Mouse (Mus musculus): ENCODE results near the gene Ifnar1. TPM values are rescaled to one million over a fixed set of nuclear protein-coding genes. Genes with fewer than 3 reads are reported as not detected.

Gene Ifnar1
- polyA plus RNA-seq, 2 experiments, result 11.6 to 16.2 TPM

DNA sequence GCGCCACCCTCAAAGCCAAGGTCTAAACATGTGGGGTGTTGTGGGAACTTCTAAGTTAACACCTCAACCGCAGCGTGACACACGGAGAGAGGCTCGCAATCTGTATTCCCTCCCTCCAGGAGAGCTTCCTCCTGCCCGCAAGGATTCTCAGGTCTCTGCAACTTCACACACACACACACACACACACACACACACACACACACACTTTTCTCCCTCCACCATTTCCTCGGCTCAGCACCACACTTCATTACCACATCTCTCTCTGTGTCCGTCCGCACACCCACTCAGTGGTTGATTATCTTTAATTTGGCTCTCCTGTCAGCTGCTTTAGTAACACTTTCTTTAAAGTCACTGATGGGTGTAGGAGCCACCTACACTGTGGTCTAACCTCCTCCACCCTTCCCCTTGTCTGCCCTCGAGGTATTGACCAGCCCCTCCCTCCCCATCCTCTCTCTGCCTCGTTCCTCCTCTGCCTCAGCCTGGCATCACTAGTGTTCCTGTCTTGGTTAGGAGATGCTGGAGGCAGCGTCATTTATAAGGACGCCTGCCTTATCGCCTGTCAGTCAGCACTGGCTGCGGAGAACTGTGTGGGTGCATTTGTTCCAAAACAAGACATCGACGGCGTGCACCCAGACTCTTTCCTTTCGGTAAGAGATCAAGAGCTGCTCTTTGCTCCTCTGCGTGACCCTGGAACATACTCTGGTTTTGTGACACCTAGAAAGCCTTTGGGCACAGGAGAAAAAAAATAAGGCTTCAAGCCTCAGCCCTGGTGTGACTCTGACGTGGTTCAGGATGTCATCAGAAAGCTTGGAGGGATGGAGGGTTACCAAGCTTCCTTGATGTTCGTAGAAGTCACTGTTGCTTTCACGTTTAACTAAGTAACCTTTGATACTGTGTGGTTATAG lies 48.3 kb downstream of the Ifnar1 start:
- H3K4me1 ChIP-seq (replicated peaks; ENCODE audit: control insufficient read depth in 2 of 2, insufficient read depth in 2 of 2, low read length in 1 of 2), result peaks cover 20 to 43% of the 10 kb centered on the region in 2 experiments
- peak overlapping the region; percentile 22 for H3K4me2 ChIP-seq (ENCODE audit: low read depth)

DNA sequence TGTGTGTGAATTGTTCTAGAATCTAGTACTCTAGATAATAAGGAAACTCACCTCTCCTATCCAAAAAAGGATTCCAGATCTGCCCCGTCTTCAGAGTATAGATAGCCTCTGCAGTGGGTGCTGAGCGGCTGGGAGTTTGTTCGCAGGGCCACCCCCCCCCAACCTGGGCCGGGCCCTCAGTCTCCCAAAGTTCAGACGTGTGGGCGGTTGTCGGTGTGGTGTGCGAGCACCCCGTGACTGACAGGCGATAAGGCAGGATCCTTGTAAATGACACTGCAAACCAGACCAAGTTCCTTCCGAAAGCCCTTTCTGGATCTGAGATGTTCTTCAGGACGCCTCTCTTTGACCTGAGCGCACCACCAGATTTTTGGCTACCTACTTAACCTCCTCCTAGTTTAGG lies 49.4 kb downstream of the Ifnar1 start:
- Histone ChIP-seq H3K4me3 (ENCODE audit: insufficient read depth in 1 of 2, low read depth in 2 of 2, low read length in 2 of 2) (no peak overlapping the region), H3K27me3 (ENCODE audit: control insufficient read depth, insufficient read depth, low read length) (no peaks in the 10 kb centered on the region; the same call in 1 of the 2 replicates), H3K9me3 (ENCODE audit: control insufficient read depth, low read length) (no peaks in the 10 kb centered on the region), H3K36me3 (replicated peaks; ENCODE audit: control insufficient read depth, insufficient read depth, low read depth) (no peaks in the 10 kb centered on the region), H3K4me2 (ENCODE audit: low read depth) (no peak overlapping the region), H3K4me1 (replicated peaks; ENCODE audit: control insufficient read depth in 2 of 2, insufficient read depth in 2 of 2, low read length in 1 of 2) (peaks cover 20 to 48% of the 10 kb centered on the region in 2 experiments), H3K27ac (no peak overlapping the region), H3K9ac (replicated peaks) (no peak overlapping the region)
- WGBS (ENCODE audit: insufficient replicate concordance), result 34% methylated on average over 13 of the region's 13 CpGs
- DNase-seq (ENCODE audit: low read depth in 3 of 3, low spot score in 3 of 3), result peak; percentile 88 to 94 (median 91)
- ATAC-seq (ENCODE audit: insufficient read depth), result peak; percentile 86
- no peak for TF ChIP-seq CTCF (IDR thresholded peaks at IDR 0.05; ENCODE audit: low read depth)
- TF ChIP-seq EP300 (IDR thresholded peaks at IDR 0.05; ENCODE audit: low read depth), result no peak

More for the DNA sequence above, 48.3 kb downstream of the Ifnar1 start:
- Histone ChIP-seq H3K27me3 (ENCODE audit: control insufficient read depth, insufficient read depth, low read length) (no peaks in the 10 kb centered on the region; the same call in 1 of the 2 replicates), H3K9me3 (ENCODE audit: control insufficient read depth, low read length) (no peaks in the 10 kb centered on the region), H3K9ac (replicated peaks) (no peak overlapping the region), H3K27ac (no peak overlapping the region), H3K36me3 (replicated peaks; ENCODE audit: control insufficient read depth, insufficient read depth, low read depth) (no peaks in the 10 kb centered on the region), H3K4me3 (ENCODE audit: insufficient read depth in 1 of 2, low read depth in 2 of 2, low read length in 2 of 2) (no peak overlapping the region)
- TF ChIP-seq EP300 (IDR thresholded peaks at IDR 0.05; ENCODE audit: low read depth) (no peak), CTCF (IDR thresholded peaks at IDR 0.05; ENCODE audit: low read depth) (no peak)
- ATAC-seq (ENCODE audit: insufficient read depth) (no peak), DNase-seq (ENCODE audit: low read depth in 3 of 3, low spot score in 3 of 3) (no peak)
- WGBS (ENCODE audit: insufficient replicate concordance), result 32% methylated on average over 23 of the region's 23 CpGs

DNA sequence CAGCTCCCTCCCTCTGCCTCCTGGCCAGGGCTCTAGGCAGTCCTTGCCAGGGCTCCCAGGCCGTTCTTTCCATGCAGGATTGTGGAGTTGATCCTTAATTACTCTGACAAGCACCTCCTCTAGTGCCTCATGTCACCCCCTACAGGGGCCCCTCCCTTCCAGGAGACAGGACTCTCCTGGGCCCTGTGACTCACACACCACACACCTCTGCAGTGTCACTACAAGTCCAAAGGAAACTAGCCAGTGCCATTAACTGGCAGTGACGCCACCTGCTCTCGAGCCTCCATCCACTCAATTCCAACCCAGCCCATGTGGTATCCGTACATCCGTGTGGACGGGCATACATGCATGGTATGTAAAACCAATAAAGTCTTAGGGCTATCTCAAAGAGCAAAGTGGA lies 49.9 kb downstream of the Ifnar1 start:
- Histone ChIP-seq H3K4me2 (ENCODE audit: low read depth) (no peak overlapping the region), H3K4me3 (ENCODE audit: insufficient read depth in 1 of 2, low read depth in 2 of 2, low read length in 2 of 2) (no peak overlapping the region), H3K9ac (replicated peaks) (no peak overlapping the region), H3K27ac (no peak overlapping the region), H3K4me1 (replicated peaks; ENCODE audit: control insufficient read depth in 2 of 2, insufficient read depth in 2 of 2, low read length in 1 of 2) (peaks cover 20 to 48% of the 10 kb centered on the region in 2 experiments), H3K9me3 (ENCODE audit: control insufficient read depth, low read length) (no peaks in the 10 kb centered on the region), H3K36me3 (replicated peaks; ENCODE audit: control insufficient read depth, insufficient read depth, low read depth) (no peaks in the 10 kb centered on the region), H3K27me3 (ENCODE audit: control insufficient read depth, insufficient read depth, low read length) (no peaks in the 10 kb centered on the region; the same call in 1 of the 2 replicates)
- 78% methylated on average over 6 of the region's 6 CpGs for WGBS (ENCODE audit: insufficient replicate concordance)
- ATAC-seq (ENCODE audit: insufficient read depth), result no peak
- no peak for DNase-seq (ENCODE audit: low read depth in 3 of 3, low spot score in 3 of 3)
- TF ChIP-seq CTCF (IDR thresholded peaks at IDR 0.05; ENCODE audit: low read depth) (no peak), EP300 (IDR thresholded peaks at IDR 0.05; ENCODE audit: low read depth) (no peak)

DNA sequence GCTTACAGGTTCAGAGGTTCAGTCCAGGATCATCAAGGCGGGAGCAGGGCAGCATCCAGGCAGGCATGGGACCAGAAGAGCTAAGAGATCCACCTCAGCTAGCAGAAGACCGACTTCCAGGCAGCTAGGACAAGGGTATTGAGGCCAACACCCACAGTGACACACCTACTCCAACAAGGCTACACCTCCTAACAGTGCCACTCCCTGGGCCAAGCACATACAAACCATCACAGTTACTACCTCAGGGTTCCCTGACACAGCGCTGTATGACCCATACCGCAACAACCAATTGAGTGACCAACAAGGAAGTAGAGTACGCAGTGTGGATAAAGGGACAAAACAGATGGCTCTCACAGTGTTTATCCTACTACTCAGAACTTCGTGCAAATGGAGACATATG lies 51.3 kb downstream of the Ifnar1 start:
- no peak for ATAC-seq (ENCODE audit: insufficient read depth)

DNA sequence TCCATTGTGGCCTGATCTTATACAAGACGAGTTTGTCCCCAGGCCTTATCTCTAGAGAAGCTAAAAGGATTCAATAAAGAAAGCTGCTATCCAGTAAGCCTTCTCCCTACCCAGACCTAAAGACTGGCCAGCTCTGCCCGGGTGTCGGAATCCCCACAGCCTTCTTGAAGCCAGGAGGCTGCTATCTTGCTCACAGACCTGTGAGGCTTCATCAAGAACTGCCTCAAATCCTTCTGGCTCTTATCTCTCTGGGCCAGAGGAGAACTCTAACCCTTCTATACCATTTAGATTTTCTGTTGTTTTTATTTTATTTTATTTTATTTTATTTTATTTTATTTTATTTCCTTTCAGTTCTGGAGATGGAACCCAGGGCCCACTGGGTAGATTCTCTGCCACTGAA lies 52.0 kb downstream of the Ifnar1 start:
- H3K4me1 ChIP-seq (replicated peaks; ENCODE audit: control insufficient read depth in 2 of 2, insufficient read depth in 2 of 2, low read length in 1 of 2), result peaks cover 28 to 58% of the 10 kb centered on the region in 2 experiments
- ATAC-seq (ENCODE audit: insufficient read depth) (peak; percentile 72), DNase-seq (ENCODE audit: low read depth in 3 of 3, low spot score in 3 of 3) (peak in 2 of 3 experiments; percentile 62 to 64)
- peak overlapping the region; percentile 33 for H3K4me2 ChIP-seq (ENCODE audit: low read depth)
- H3K9me3 ChIP-seq (ENCODE audit: control insufficient read depth, low read length), result no peaks in the 10 kb centered on the region
- no peak overlapping the region; the same call in 1 of the 2 replicates for H3K9ac ChIP-seq (replicated peaks)
- TF ChIP-seq EP300 (IDR thresholded peaks at IDR 0.05; ENCODE audit: low read depth), result peak; percentile 66; the same call in 1 of the 2 replicates
- TF ChIP-seq CTCF (IDR thresholded peaks at IDR 0.05; ENCODE audit: low read depth), result no peak
- no peak overlapping the region for H3K4me3 ChIP-seq (ENCODE audit: insufficient read depth in 1 of 2, low read depth in 2 of 2, low read length in 2 of 2)
- H3K27me3 ChIP-seq (ENCODE audit: control insufficient read depth, insufficient read depth, low read length), result no peaks in the 10 kb centered on the region; the same call in 1 of the 2 replicates
- WGBS (ENCODE audit: insufficient replicate concordance), result 13% methylated on average over 3 of the region's 3 CpGs
- H3K27ac ChIP-seq, result no peak overlapping the region
- H3K36me3 ChIP-seq (replicated peaks; ENCODE audit: control insufficient read depth, insufficient read depth, low read depth), result no peaks in the 10 kb centered on the region

More for the DNA sequence above, 51.3 kb downstream of the Ifnar1 start:
- DNase-seq (ENCODE audit: low read depth in 3 of 3, low spot score in 3 of 3), result no peak
- Histone ChIP-seq H3K9ac (replicated peaks) (no peak overlapping the region), H3K27ac (no peak overlapping the region), H3K36me3 (replicated peaks; ENCODE audit: control insufficient read depth, insufficient read depth, low read depth) (no peaks in the 10 kb centered on the region), H3K4me1 (replicated peaks; ENCODE audit: control insufficient read depth in 2 of 2, insufficient read depth in 2 of 2, low read length in 1 of 2) (peaks cover 22 to 52% of the 10 kb centered on the region in 2 experiments), H3K9me3 (ENCODE audit: control insufficient read depth, low read length) (no peaks in the 10 kb centered on the region), H3K4me3 (ENCODE audit: insufficient read depth in 1 of 2, low read depth in 2 of 2, low read length in 2 of 2) (no peak overlapping the region), H3K4me2 (ENCODE audit: low read depth) (no peak overlapping the region), H3K27me3 (ENCODE audit: control insufficient read depth, insufficient read depth, low read length) (no peaks in the 10 kb centered on the region; the same call in 1 of the 2 replicates)
- 68% methylated on average over 6 of the region's 6 CpGs for WGBS (ENCODE audit: insufficient replicate concordance)
- TF ChIP-seq CTCF (IDR thresholded peaks at IDR 0.05; ENCODE audit: low read depth), result no peak
- no peak for TF ChIP-seq EP300 (IDR thresholded peaks at IDR 0.05; ENCODE audit: low read depth)

All from liver, embryonic 14.5 days (tissue).